Mouse (Mus musculus) T-helper 17 cell (primary cell): ENCODE results near the gene Ssbp2.

Experiments
- in situ Hi-C, 2 experiments: fragments of 300-600 bp; cut with MboI, MseI; formaldehyde crosslinking; loops; 1 replicate in 1 of 2; 2 replicates in 1 of 2; pipeline ENCODE4 v1.15.1; 2025; ENCODE audit warnings: high pct_unique_total_duplicates in 2 of 2

Ssbp2 gene

DNA sequence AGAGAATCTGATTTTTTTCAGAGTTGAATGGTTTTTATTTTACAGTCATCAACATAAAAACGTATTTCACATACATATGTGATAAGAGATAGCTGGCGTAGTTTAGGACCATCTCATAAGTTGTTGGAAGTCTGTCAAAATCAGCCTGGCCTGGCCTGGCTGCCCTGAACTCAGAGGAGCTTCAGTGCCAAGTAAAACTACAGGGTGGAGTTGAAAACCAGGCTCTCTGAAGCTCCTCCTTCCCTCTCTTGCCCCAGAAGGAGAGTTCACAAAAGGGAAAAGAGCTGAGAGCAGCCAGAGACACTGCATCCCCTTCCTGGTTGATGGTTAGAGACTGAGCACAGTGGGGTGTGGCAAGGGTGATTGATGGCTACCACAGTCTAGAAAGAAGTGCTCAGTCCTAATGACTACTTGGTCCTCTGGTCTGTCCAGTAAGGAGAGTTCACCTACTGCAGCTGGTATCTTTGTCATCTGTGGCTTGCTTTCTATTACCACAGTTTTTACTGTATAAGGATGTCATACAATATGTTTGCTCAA is 236.1 kb downstream of the Ssbp2 start:
- in situ Hi-C loops, result loop anchor here in 1 of 2 experiments (5.0 to 25.0 kb wide), 2 partner anchors 734 to 1959 kb away; partner anchors contain the start of gene Vcan

DNA sequence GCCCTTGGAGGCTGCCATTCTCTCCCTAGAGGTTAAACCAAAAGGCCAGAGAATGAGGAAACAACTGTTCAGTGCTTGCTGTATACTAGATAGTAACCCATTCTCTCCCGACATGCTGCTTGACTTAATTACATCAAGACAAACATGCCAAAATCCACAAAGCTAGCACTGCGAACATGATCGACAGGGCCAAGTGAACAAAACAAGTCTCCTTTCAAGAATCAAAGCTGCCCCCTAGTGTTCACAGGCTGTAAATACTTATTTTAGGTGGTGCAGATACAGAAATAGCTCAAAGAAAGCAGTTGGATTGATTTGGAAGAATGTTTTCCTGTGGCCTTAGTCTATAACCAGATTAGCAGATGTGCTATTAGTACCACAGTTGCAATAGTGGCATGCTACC is 236.9 kb downstream of the Ssbp2 start:
- in situ Hi-C loops, result loop anchor here in 1 of 2 experiments (5.0 to 25.0 kb wide), 2 partner anchors 735 to 1960 kb away; partner anchors contain the start of gene Vcan

DNA sequence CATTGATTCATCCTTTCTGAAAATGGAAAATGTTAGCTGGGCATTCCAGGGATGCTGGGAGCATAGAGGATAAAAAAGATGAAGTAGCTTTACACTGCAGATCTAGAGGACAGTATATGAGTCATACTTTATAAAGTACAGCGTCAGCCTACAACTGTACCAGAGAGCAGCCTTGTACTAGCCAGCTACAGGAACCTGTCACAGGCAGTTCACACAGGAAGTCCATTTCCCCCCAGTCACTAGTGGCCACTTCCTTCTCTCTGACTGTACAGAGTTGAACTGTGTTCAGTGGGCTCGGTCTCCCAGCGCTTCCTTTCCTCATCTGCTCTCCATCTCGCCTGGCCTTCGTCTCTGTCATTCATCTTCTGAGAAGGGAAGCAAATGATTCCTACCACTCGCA is 242.3 kb downstream of the Ssbp2 start:
- in situ Hi-C loops, result no loop called here

DNA sequence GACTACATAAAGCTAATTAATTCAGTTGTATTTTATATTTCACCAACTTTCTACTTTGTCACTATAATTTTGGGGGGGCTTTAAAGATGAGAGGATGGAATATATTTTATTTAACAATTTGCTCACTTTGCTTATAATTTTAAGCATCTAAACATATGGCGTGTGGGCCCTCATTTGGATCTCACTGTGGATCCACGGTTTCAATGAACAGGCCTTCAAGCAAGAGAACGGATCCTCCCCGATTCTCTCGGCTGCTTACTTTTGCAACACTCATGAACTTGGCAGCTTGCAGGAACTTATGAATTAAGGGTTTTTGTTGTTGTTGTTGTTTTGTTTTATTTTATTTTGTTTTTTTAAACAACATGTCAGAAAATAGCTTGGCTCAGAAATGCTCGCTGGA is 259.4 kb downstream of the Ssbp2 start:
- in situ Hi-C loops, result no loop called here

DNA sequence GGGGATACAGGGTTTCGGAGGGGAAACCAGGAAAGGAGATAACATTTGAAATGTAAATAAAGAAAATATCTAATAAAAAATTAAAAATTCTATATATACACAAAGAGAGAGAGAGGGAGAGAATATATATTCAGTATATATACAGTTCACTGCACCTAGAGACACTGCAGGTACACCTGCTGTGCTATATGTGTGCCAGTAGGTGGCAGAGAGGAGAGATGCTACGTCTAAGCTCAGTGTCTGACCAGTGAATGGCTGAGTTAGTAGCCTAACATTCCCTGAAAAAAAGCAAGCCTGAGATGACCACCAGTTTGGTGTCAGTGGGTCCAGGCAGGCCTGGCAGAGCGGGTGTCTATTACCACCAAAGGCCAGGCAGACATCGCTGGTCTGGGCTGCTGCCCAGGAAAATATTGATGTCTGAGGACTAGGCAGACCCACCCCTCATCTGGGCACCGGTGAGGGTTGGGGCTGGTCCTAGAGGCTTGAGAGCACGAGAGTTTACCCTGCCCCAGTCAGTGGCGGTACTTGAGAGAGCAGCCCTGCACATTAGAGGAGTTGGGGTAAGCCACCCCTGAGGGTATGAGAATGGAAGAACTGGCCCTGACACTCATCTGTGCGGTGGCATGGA is 263.1 kb downstream of the Ssbp2 start:
- in situ Hi-C loops, result no loop called here

DNA sequence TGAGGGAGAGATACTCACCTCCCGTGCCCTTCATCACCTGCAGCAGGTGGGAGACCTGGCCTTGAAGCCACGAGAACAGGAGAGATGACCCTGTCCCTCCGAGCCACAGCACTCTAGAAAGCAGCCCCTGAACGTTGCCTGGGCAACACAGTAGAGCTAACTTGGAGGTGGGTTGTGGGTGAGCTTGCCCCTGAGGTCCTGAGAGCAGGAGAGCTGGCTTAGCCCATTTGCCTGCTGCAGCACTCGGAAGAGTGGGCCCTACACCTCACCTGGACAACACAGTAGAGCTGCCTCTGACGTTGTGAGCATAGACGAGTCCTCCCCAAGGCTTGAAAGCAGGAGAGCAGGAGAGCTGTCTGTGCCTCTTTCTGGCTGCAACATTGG is 263.6 kb downstream of the Ssbp2 start:
- in situ Hi-C loops, result no loop called here

DNA sequence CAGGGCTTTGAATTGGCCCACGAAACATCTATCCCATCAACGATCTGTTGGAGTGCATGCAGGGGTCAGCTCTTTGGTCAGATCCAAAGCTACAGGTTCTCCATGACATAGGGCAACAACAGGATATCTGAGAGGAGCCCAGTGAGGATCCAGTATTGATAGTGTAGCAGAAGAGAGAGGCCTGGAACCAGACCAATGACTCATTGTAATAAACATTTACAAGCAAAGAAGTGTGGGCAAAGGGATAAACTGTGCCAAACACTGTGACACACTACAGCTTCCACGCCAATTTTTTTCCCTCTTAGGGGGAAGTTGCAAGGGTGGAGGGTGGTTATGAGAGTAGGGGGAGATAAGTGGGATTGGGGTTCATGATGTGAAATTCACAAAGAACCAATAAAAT is 264.1 kb downstream of the Ssbp2 start:
- in situ Hi-C loops, result no loop called here

DNA sequence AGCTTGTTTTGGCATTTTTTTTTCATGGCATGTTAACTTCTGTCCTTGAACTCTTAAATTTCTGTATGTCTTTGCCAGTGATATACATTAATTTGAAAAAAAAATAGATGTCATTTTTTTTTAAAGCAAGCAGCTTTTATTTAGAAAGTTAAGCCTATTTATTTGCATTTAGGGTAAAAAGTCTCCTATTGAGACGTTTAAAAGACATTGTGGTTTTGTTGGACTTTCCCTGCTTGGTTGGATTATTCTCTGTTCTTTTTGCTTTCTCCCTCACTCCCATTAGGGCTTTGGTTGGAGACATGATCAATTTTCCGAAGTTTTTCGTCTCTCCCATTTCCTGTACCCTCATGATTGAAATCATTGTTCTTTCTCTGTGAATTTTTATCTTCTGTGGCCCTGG is 265.0 kb downstream of the Ssbp2 start:
- in situ Hi-C loops, result no loop called here

DNA sequence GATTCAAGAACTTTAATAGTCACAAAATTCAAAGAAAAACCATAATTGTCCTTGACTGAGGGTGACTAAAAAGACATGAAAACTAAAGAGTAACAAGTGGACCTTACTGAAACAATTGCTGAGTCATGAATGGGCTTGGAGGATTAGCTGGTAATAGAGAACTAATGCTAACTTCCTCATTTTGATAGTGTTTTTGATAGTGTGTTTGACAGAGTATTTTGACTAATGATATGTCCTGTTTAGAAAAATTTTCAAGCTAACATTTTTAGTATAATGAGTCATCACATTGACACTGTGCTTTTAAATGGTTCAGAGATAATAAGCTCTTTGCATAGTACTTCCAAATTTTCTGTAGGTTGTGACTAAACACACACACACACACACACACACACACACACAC is 267.8 kb downstream of the Ssbp2 start:
- in situ Hi-C loops, result no loop called here

DNA sequence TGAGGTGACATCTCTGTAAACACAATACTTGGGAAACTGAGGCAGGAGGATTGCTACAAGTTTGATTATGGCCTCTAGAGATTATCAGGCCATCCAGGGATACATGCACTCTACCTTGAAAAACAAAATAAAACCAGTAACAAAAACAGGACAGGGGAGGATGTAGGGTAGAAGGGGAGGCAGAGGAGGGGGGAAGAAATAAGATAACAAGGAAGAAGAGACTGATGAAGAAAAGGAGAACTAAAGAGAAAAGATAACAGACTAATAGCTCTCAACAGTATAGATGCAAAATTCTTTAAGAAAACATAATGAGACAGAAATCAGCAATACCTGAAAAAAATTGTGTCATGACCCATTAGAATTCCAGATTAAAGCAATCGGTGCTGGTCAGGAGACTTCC is 277.1 kb downstream of the Ssbp2 start:
- in situ Hi-C loops, result no loop called here

DNA sequence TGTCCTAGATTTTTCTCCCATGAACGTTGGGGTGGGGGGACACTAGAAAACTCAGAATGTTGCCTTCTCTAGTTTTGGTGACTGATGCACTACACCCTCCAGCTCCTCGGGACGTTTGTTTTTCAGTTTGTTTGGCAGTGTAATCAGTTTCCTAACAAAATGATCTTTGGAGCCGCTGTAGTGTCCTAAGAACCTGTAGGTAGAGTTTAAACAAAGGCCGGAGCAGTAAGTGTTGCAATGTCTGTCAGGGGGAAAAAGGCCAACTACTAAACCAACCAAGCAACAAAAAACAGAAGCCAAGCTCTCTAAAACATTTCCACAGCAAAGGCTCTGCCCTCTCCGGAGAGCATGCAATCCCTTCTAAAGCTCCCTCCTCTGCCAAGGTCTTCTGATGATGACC is 280.8 kb downstream of the Ssbp2 start:
- in situ Hi-C loops, result no loop called here

DNA sequence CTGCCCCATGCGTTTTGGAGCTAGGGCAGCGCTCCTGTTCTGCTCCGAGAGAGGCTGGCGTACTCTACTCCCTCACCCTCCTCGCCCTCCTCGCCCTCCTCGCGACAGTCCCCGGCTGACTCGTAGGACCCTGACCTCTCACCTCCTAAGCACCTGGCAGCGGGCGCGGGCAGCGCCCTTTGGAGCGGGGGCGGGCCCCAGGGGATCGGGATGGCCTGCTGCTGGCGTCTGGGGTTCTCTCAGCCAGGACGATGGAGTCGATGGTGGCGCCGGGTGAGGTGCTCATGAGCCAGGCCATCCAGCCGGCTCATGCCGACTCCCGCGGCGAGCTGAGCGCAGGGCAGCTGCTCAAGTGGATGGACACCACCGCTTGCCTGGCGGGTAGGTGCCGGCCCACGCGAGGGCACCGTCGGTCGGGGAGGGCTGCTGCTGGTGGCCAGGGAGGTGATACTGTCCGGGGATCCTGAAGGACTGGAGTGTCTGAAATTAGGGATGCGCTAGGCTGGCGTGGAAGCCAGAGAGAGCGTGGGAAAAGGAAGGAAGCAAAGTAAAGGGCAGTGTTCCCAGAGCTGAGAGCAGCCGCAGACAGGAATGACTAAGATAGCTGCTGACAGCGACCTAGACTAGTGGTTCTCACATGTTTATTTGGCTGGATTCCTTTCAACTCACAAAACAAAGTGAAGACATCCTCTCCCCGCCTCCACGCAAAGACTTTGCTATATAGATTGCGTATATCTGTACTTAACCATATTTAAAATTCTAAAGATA is 281.4 kb downstream of the Ssbp2 start, which contains the start of gene Acot12:
Gene Acot12, plus strand, starts transcription at position 233 of the 768 bp plus-strand sequence.
- in situ Hi-C loops, result no loop called here

DNA sequence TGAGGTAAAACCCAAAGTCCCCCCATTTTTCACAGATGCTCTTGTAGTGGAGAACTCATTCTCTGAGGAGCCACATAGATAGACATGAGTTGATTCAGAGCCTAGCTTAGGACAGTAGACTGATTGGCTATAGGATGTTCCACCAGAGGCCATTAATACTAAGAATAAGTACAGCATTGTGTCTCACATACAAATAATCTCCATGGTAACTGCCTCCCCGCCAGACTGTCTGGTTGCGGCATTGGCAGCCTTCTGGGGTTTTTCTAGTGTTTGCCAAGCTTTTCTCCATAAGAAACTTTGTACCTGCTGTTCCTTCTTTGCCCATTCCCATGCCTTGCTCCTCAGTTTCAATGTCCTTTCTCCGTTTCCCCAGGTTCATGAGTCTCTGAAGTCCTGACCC is 283.1 kb downstream of the Ssbp2 start:
- in situ Hi-C loops, result no loop called here

DNA sequence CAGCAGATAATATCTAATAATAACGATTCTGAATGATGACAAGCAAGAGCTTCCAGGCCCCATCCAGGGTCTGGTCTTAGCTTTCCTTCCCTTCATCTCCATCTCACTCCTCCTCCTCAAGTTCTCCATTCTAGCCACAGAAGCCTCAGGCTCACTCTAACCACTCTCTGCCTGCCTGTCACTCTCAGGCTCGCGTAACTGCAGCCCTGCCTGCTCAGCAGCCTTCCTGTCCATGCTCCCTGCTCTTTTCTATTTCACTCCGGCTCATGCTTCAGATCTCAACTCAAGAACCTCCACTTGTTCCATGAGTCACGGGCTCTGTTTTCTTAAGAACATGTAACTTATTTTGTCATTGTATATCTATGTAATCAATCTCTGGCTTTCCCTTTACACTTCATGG is 286.4 kb downstream of the Ssbp2 start:
- in situ Hi-C loops, result no loop called here

DNA sequence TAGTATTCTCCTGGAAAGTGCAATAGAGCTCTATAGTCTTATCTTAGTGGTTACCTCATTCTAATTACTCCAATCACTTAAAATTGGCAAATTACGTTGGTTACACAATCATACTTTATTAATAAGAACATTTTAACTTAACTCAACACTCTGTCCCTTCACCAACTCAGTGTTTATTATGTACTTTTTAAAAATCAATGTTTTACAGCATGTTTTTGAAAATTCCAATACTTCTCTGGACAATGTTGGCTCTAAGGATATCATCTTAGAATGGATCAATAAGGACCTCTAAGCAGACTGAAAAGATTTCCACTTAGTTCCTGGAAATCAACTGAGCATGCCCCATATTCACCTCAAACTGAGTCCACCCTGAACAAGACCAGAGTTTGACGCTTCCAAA is 288.3 kb downstream of the Ssbp2 start:
- in situ Hi-C loops, result no loop called here

DNA sequence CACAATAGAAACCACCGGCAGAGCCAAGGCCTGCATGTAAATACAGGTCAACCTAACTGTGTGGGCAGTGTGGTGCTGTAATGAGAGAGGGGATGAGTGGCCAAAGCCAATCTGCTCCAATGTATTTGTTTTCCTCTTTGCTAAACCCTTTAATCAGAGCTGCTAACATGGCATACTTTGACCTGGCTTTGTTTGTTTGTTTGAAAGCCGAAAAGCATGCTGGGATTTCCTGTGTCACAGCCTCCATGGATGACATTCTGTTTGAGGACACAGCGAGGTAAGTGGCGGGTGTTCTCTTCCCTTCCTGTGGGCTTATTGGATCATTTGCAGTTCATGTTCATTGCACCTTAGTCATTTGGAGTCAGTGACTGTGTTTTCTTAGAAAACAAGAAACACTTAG is 289.9 kb downstream of the Ssbp2 start:
- in situ Hi-C loops, result no loop called here
